Mouse (Mus musculus) G1E-ER4 (cell line): ENCODE results near the gene Mtrf1l. TPM values are rescaled to one million over a fixed set of nuclear protein-coding genes. Genes with fewer than 3 reads are reported as not detected.

Source experiments
- GATA1 ChIP-seq: IDR thresholded peaks from one replicate; pipeline ENCODE4 v1.8.0; 2012; ENCODE audit warnings: low read length, inconsistent platforms
- polyA plus RNA-seq: library from polyadenylated mRNA; stranded (reverse); fragments of >175 nt; gene quantifications from 2 replicates; pipeline ENCODE4 v1.2.3, GENCODE M21; 2012

The Mtrf1l gene
- polyA plus RNA-seq, result 6.2 and 8.2 TPM in 2 replicates

GRCm38 (mm10) chr10:5823740-5824491 is at the start of gene Mtrf1l:
Gene Mtrf1l (minus strand): TSS chr10:5823910.
- TF ChIP-seq GATA1, result no peak

GRCm38 (mm10) chr10:5871081-5871480 is 47.4 kb upstream of the Mtrf1l start:
- TF ChIP-seq GATA1, result no peak

DNA sequence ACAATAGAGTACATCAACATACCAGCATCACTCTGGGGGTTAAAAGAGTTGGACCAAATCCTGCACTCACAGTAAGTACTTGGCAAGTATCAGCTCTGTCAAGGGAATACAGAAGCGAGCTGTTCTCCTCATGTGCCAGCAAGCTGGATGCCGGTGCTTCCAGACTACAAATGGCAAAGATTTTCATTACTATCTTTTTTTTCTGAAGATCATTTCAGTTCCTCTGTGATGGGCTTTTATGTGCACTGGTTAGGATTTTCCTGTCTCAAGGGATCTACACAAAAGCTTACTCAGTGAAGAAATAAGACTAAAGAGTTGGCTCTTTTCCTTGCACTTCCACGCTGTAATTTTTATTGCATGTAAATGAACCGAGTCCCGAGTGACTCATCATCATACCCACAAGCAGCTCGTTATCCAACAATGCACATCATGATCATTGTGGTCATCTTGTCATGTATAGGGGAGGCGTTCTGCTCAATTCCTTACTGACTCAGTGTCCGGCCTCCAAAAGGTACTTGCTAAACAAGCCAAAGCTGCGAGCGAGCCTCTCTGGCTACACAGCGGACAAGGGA is 44.4 kb upstream of the Mtrf1l start:
- TF ChIP-seq GATA1, result no peak

- TF ChIP-seq GATA1, result no peak
These were observed 42.3 kb upstream of the Mtrf1l start for GRCm38 (mm10) chr10:5865996-5866395.

DNA sequence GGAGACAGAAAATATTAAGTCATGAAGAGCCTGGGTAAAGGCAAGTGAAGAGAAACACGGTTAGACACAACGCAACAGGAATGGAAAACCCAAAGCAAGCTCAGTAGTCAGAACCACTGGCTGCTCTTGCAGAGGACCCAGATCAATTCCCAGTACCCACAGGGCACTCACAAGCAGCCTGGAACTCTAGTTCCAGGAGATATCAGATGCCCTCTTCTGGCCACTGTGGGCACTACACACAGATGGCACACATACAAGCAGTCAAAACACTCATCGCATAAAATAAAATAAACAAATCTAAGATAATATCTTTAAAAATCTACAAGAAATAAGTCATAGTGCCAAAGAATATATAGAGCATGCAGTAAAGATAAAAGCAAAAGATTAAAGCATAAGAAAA is 39.0 kb upstream of the Mtrf1l start:
- TF ChIP-seq GATA1, result no peak

- no peak for TF ChIP-seq GATA1
These were observed 37.1 kb upstream of the Mtrf1l start for GRCm38 (mm10) chr10:5860849-5861248.

DNA sequence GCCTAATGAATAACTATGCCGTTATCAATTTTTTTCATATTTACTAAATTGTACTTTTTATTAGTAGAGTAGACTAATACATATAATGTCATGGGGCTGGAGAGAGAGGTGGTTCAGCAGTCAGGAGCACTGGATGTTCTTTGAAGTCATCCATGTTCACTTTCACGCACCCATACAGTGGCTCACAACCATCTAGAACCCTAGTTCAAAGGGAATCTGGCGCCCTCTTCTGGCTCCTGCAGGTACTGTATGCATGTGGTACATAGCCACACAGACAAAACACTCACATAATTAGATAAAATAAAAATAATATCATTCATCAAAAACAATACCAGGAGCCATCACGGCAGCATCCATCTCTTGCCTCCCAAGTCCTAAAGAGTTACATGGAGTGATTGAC is 36.0 kb upstream of the Mtrf1l start:
- no peak for TF ChIP-seq GATA1

DNA sequence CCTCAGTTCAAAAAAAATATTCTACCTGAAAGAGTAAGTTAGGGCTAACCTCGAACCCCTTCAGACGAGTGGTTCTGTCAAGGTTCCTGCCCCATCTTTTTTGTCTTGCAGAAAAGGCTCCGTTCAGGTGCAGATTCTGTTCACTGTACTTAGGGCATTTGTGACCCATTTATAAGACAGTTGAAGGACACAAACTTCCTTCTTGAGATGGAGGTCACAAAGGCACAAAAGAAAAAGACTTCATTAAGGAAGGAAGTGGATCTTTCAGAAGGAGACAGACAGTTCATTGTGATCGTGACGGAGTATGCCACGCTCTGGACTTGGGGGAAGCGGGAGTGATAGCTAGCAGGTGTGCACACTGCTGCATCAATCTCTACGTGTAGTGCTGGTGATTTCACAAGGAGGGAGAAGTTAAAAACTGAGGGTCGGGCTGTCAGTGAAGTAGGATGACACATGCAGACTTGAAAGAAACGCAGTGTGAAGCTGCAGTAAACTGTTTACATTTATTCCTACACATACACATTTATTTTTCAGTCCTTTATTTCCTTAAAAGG is 34.4 kb upstream of the Mtrf1l start:
- TF ChIP-seq GATA1, result no peak

GRCm38 (mm10) chr10:5853290-5853868 is 29.7 kb upstream of the Mtrf1l start:
- no peak for TF ChIP-seq GATA1

DNA sequence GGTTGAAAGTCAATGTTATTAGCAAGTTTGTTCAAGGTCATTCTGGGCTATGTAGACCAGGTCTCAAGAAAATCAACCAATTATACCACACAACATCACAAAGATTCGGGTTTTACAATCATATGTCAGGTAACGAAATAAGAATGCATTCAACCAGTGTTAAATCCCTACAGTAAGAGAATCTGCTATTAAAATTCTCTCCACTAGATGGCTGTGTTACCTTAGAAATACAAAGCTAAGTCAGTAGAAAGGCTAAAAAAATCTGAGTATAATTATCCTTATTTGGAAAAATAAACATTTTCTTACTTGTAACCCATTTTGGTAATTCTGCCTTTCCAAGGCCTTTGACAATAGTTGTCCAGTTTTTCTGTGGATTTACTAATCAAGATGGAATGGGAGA is 23.2 kb upstream of the Mtrf1l start:
- TF ChIP-seq GATA1, result no peak

DNA sequence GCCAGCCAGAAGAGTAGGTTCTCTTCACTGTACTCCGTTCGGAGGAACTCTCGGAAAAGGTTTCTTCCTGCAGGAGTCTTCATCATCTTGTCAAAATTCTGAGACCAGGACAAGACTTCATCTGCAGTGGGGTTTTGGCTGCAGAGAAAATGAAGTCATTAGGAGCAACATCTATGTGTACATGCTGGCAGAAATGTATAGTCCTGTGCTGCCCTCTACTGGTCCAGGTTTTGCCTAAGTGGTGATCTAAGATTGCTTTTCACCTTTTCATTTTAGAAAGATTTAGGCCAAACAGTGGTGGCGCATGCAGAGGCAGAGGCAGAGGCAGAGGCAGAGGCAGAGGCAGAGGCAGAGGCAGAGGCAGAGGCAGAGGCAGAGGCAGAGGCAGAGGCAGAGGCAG is 17.7 kb upstream of the Mtrf1l start:
- no peak for TF ChIP-seq GATA1

GRCm38 (mm10) chr10:5826336-5827025 is 2.8 kb upstream of the Mtrf1l start:
- no peak for TF ChIP-seq GATA1

DNA sequence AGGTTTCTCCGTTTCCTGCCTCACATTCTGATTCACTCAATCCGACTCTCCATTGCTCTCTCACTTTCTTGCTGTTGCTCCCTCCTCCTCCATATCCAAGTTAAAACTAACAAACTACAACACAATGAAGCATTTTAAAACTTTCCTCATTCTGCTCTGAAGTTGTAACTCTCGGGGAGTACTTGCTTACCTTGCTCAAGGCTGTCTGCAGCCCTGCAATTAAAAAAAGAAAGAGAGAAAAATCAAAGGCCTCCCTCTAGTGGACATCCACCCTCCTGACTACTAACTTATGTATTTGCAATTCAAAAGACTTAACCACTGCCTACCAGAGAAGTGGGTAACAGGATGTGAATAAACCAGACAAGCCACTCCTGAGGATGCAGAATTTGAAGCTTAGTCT is 1.1 kb upstream of the Mtrf1l start:
- no peak for TF ChIP-seq GATA1

GRCm38 (mm10) chr10:5823291-5823739 is 395 bp downstream of the Mtrf1l start:
- TF ChIP-seq GATA1, result no peak

DNA sequence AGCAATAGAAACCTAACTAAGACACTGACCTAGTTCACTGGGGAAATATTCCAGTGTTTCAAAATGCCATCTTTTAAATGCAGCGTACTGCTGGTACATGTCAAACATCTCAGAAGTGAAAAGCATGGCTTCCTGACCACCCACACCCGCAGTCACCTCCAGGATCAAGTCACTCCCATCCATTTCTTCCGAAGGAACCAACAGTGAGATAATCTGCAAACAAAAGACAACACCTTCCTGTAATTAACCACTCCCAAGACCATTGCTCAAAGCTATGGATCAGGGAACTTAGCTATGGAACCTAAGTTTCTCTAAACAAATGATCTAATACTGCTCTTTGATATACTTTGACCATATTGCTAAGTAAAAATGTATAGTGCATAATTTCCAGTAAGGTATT is 4.9 kb downstream of the Mtrf1l start:
- no peak for TF ChIP-seq GATA1

GRCm38 (mm10) chr10:5815968-5816367 is 7.7 kb downstream of the Mtrf1l start:
- no peak for TF ChIP-seq GATA1
